Mouse (Mus musculus) layer of hippocampus, postnatal 36 days (tissue): ENCODE results near the gene Zbtb20. TPM values are rescaled to one million over a fixed set of nuclear protein-coding genes. Genes with fewer than 3 reads are reported as not detected.

Experiments used
- DNase-seq, 2 experiments: peaks; one replicate each; pipeline ENCODE4 v3.0.0; 2022
- total RNA-seq, 2 experiments: library from RNA; stranded (reverse); gene quantifications; 2 replicates each; pipeline ENCODE4 v1.2.3; 2021

Zbtb20 gene
- total RNA-seq = 100 to 1,000 TPM; 304 to 382 TPM

DNA sequence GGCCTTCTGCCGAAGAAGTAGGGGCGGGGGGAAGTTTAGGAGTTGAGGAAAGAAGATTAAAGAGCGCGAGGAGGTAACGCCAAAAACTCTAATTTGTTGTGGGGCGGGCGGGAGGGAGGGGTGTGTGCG lies at the start of gene Zbtb20:
TSS of gene Zbtb20 (plus strand) at position 30 of the 129 bp plus-strand sequence.
- DNase-seq = no peak

GRCm38 (mm10) chr16:42835940-42836339 lies 39.7 kb upstream of the Zbtb20 start:
- no peak for DNase-seq

DNA sequence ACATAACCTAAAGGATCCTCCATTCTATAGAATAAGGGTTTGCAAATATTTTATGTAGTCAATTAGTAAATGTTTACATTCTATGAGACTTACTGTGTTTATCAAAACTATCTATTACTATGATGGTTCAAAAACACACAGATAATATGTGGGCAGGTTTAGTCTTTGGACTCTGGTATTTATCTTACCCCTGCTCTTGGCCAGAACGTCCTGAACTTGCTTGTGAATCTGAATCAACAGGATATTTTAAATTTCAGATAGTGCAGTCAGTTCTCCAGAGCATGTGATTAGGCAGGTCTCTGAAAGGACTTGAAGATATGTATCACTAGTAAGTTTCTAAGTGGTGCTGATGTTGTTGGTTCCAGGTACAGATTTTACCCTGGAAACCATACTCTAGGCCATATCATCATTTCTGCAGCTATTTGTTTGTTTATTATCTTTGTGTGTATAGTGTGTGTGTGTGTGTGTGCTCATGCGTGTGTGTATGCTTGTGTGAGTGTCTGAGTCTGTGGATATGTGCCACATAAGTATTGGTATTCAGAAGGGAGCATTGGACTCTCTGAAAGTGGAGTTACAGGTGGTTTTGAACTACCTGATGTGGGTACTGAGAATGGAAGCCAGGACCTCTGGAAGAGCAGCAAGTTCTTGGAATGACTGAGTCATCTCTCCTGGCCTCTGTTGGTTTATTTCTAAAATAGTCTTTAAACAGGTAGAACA lies 39.1 kb upstream of the Zbtb20 start:
- no peak for DNase-seq

GRCm38 (mm10) chr16:42838226-42838625 lies 37.5 kb upstream of the Zbtb20 start:
- DNase-seq = no peak

DNA sequence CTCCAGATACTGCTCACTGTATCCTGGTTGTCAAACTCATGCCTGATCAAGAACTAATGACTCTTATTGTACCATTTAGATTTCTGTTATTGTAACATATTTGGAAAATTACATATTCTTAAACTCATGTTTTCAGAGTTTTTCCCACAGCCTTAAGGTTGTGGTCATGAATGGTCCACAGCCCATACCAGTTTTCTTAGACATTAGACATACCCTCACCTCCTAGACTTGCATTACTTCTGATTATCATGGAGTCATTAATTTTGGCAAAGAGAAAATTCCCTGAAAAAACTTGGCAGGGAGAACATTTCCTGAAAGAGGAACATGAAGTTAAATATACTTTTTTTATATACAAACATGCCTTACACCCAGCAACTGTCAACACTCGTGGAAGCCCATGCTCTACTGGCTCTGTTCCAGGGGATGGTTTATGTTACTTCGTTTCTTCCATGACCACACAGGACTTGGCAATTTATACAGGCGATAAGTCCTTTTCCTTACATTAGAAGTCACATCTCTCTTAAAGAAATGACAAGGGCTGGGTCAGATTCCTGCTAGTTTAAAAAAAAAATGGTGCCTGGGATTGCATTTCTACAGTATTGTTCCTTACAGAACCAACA lies 18.0 kb upstream of the Zbtb20 start:
- no peak for DNase-seq

DNA sequence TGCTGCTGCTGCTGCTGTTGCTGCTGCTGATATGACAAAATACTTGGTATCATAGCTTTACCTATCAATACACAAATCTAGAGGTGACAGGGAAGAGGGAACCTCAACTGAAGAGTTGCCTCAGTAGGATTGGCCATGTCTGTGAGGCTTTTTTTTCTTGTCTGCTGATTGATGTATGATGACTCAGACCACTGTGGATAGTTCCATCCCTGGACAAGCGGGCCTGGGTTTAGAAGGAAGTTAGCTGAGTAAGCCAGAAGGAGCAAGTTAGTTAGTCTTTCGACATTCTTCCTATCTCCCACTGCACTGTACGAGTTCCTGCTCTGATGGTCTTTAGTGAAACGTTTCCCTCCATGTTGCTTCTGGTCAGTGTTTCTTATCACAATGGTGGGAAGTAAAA lies 16.4 kb upstream of the Zbtb20 start:
- DNase-seq = no peak

DNA sequence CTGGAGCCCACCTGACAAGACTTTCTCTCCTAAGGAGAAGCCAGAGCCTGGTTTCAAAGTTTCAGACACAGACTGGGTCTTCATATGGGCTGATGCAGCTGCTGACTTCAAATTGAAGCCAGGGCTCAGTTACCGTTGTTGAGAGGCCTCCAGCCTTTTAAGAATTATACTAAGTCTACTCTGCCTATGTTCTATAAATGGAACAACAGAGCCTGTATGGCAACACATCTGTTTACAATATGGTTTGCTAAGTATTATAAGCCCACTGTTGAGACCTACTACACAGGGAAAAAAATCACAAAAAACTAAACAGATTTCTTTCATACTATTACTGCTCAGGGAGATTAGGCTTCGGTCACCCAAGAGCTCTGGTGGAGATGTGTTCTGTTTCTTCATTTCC lies 12.4 kb upstream of the Zbtb20 start:
- DNase-seq = no peak

DNA sequence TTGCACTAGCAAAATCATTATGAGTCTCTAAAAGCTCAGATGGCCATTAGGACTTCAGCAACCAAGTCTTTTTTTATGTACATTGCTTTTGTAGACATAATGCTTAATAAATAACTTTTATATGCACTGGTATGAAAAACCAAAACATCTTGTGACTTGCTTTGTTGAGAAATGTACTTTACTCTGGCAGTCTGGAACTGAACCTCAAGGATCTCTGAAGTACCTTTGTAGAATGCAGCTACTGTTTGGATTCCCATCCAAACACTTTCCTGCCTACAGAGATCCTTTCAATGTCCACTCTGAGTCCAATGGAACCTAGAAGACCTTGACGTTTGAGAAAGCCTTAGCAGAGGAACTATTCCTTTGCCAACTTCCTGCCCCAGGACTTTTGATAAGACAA lies 9.6 kb upstream of the Zbtb20 start:
- no peak for DNase-seq

- no peak for DNase-seq
Measured at GRCm38 (mm10) chr16:42872101-42872500, 3.6 kb upstream of the Zbtb20 start.

GRCm38 (mm10) chr16:42873942-42874341 lies 1.7 kb upstream of the Zbtb20 start:
- DNase-seq = no peak

DNA sequence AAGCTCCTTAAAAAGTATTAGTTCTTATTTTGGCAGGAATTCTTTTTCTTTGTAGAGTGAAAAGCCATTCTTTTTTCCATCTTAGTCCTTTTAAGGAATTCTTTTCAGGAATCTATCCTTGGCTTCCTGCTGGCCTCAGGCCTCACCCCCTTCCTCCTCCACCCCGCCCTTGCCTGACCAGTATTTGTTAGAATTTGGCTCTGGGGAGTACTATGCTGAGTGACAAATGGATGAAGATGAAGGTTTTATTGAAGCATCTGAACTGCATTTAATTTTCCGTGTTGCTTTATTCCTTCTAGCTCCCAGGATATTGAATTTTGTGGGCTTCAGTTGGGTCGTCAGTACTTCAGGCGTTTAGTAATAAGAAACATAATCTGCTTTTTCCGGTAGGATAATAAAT lies 1.2 kb upstream of the Zbtb20 start:
- peak in 1 of 2 experiments; percentile 12 for DNase-seq

GRCm38 (mm10) chr16:42874910-42875851 lies 500 bp upstream of the Zbtb20 start:
- peak; percentile 99 for DNase-seq

GRCm38 (mm10) chr16:42876021-42877000 lies 630 bp downstream of the Zbtb20 start:
- peak; percentile 14 to 74 for DNase-seq

DNA sequence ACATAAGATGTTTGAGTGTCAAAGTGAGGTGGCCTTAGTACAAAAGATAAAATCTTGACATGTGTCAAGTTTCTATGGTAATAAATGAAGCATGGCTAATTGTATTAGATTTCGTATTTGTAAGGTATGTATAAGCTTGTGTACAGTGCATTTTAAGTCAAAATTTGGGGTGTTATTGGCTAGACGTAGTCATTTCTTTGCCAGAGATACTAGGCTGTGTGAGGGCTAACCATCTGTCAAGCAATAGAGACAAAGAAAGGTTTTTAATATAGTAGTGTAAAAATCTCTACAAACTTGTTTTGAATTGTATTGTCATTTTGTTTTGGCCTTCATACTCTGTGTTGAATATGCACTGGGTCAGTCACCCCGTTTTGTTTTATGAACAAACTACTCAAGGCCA lies 4.4 kb downstream of the Zbtb20 start:
- no peak for DNase-seq

DNA sequence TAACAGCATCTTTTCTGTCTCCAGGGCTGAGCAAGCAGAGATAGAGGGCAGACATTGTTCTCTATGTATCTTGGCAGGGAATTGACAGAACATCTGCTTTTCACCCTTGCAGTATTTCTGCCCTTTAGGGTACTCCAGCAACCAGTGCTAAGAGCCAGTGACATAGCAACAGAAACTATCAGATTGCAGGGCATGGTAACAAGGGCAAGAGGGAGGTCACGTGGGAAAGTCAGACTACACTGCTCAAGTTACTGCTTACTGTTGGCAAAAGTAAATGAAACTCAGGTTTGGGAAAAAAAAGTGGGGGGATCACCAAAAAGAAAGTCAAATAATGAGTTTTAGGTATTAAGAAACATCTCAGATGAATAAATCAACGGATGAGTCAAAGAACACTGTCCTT lies 9.9 kb downstream of the Zbtb20 start:
- no peak for DNase-seq

GRCm38 (mm10) chr16:42885964-42886363 lies 10.3 kb downstream of the Zbtb20 start:
- no peak for DNase-seq

- peak; percentile 33 to 39 for DNase-seq
Measured at GRCm38 (mm10) chr16:42897125-42897693, 21.5 kb downstream of the Zbtb20 start.

DNA sequence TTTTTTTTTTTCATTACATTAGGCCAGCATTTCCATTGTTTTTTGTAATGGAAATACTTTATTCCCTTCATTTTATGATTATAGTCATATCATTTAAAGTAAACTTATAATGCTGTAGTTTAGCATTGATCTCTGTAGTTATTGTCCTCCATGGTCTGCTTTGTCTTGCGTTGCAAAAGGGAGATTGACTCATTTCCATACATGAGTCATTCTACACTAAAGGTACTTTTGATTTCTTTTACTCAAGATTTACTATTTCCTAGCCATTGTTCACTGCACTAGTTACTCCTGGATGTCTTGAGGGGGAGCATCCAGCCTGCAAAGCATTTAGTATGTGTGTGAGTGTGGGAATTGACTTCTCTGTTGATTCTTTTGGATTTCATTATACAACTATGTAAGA lies 24.6 kb downstream of the Zbtb20 start:
- no peak for DNase-seq

DNA sequence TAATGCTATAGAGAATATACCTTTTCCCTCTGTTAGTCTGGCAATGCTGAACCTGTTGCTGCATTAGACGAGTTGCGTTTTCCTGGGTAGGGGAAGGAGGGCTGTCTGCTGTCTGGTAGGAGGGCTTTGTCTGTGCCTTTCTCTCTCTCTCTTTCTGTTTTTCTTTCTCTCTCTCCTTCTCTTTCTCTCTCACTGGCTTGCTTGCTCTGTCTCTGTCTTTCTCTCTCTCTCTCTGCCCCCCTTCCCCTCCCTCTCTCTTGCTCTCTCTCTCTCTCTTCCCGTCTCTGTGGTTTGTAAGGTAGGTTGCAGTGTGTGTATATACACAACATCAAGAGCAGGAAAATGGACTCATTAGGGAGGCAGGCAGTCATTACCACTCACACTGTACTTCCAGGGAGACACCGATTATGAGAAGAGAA lies 31.6 kb downstream of the Zbtb20 start:
- peak in 1 of 2 experiments; percentile 37 for DNase-seq

DNA sequence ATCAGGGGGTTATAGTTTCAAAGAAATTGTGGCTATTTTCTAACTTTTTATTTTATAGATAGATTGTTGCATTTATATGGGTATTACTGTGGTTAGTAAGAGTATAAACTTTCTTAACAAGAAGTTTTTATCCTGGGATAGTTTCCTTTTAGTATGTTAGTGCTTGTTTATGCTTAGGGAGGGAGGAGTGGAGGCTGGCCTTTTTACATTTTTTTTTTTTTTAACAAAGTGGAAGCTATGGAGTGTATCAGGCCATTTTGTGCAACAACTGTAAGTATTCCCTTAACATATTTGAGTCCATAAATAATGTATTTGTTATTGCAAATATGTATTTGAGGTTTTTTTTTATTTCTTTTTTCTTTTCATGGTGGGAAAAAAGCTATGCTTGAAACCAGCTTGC lies 32.7 kb downstream of the Zbtb20 start:
- DNase-seq = no peak

DNA sequence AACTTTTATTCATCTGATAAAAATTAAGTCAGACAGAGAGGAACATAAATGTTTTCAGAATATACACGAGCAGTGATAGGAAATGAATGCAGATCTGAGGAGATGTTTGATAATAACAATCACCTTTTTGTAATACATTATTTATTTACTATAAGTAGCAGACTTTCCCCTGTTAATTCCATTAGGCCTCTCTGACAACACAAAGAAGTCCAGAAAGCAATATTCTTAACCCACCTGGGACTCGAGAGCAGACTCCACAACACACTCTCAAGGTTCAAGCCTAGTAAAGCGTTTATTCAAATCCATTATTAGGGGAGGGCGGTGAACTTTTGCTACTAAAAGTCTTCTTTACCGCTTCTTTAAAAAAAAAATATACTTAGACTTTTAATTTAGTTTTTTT lies 33.2 kb downstream of the Zbtb20 start:
- no peak for DNase-seq

DNA sequence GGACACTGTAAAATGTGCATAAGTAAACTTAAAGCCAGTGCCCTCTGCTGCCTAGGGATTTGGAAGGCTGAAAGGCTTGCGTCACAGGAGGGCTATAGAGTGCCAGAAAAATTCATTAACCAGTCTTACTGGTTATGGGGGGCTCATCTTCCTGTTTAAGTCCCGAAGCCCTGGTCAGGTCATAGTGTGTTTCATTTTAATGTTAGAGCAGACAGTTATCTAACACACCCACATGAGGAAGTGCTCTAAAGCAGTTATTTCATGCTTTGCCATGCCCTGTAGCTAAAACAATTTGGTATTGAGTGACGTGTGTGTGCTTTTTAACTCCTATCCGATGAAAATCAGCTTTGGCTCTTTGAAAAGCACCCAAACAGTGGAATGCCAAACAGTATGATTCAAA lies 34.3 kb downstream of the Zbtb20 start:
- DNase-seq = no peak
